Mouse (Mus musculus): Measurements from ENCODE around the gene Cenpp. TPM values are rescaled to one million over a fixed set of nuclear protein-coding genes. Genes with fewer than 3 reads are reported as not detected.

The Cenpp gene
- polyA plus RNA-seq, 1 experiment, result 0.28 TPM

DNA sequence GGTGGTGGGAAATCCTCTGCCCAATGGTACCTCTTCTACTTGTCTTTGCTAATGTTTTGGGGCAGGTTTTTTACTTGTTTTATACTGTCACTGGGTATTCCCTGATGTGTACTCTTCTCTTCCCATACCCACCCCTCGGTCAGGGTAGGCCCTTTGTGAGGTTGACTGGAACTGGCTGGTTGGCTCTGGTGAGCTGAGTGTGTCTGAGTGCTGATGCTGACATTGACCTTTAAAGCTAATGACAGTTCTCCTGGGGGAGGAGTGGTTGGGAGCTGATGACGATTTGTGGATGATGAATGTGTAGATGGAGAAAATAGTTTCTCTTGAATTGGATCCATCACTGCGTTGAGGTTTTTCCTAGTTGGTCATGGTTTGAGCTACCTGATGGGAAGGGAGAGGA, 225.8 kb downstream of the Cenpp start:
- TF ChIP-seq POLR2A (IDR thresholded peaks at IDR 0.05; ENCODE audit: borderline replicate concordance, extremely low read depth, low read depth, low read length), result no peak
- TF ChIP-seq CTCF (IDR thresholded peaks at IDR 0.05; ENCODE audit: insufficient read depth, low read length), result no peak
- DNase-seq, result no peak
- H3K4me1 ChIP-seq (ENCODE audit: control insufficient read depth, insufficient read depth, low read length), result peaks cover 9% of the 10 kb centered on the region; the same call in 1 of the 2 replicates
- 73% methylated on average over 3 of the region's 3 CpGs for WGBS
- H3K4me3 ChIP-seq (replicated peaks; ENCODE audit: extremely low read depth, low read depth, low read length), result no peak overlapping the region

DNA sequence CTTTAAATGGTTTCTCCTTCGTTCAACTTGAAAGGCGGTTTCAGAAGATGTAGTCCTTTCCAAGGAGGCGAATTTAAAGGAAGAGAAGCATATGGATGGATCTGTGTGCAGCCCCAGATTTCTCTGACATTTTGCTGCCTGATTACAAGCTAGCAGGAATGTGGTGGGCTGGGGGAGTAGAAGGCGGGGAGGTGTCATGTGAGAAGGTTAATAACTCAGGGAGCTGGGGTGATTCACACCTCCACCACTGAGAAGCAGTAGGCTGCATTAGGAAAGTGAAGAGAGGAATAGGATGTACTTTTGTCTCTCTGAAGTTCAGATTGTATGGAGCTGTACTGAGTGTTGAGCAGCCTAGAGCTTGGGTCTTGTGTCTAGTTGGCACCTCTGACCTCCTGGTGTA, 230.6 kb downstream of the Cenpp start:
- peak overlapping the region; percentile 77 for H3K4me3 ChIP-seq (replicated peaks; ENCODE audit: extremely low read depth, low read depth, low read length)
- TF ChIP-seq POLR2A (IDR thresholded peaks at IDR 0.05; ENCODE audit: borderline replicate concordance, extremely low read depth, low read depth, low read length) (no peak), CTCF (IDR thresholded peaks at IDR 0.05; ENCODE audit: insufficient read depth, low read length) (no peak)
- WGBS, result 15% methylated on average over 4 of the region's 4 CpGs
- peaks cover 7% of the 10 kb centered on the region; the same call in 1 of the 2 replicates for H3K4me1 ChIP-seq (ENCODE audit: control insufficient read depth, insufficient read depth, low read length)
- no peak for DNase-seq

DNA sequence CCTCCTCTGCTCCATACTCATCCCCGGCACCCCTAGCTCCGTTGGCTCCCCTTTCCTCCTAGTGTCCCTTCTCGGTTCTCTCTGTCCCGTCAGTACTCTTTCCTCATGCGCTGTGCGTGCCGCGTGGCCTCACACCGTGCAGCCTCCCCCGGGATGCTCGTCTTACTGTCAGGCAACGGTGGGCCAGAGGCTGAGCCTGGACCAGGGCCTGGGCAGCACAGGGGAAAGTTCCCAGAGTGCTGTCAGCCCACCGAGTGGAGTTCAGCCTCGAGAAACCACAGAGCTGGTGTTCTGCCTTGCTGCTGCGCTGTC, 231.0 kb downstream of the Cenpp start:
- H3K4me1 ChIP-seq (ENCODE audit: control insufficient read depth, insufficient read depth, low read length), result peaks cover 7% of the 10 kb centered on the region; the same call in 1 of the 2 replicates
- no peak for TF ChIP-seq CTCF (IDR thresholded peaks at IDR 0.05; ENCODE audit: insufficient read depth, low read length)
- TF ChIP-seq POLR2A (IDR thresholded peaks at IDR 0.05; ENCODE audit: borderline replicate concordance, extremely low read depth, low read depth, low read length), result no peak
- peak overlapping the region; percentile 77 for H3K4me3 ChIP-seq (replicated peaks; ENCODE audit: extremely low read depth, low read depth, low read length)
- DNase-seq, result no peak
- WGBS, result under 1% methylated on average over 15 of the region's 15 CpGs

GRCm38 (mm10) chr13:49420754-49421605, 231.6 kb downstream of the Cenpp start, which contains the start of gene Ippk:
Ippk (plus strand) TSS chr13:49421249.
- under 1% methylated on average over 69 of the region's 69 CpGs for WGBS
- DNase-seq, result peak; percentile 97
- Histone ChIP-seq H3K4me3 (replicated peaks; ENCODE audit: extremely low read depth, low read depth, low read length) (peak within 1 kb of the TSS; percentile 90), H3K4me1 (ENCODE audit: control insufficient read depth, insufficient read depth, low read length) (peaks cover 7% of the 10 kb centered on the region; the same call in 1 of the 2 replicates)
- TF ChIP-seq POLR2A (IDR thresholded peaks at IDR 0.05; ENCODE audit: borderline replicate concordance, extremely low read depth, low read depth, low read length) (peak; percentile 87), CTCF (IDR thresholded peaks at IDR 0.05; ENCODE audit: insufficient read depth, low read length) (no peak)

Other genes with a start within 250 kb of the Cenpp start
- 4.9 and 7.3 TPM in 2 replicates for gene Ippk, start 231.5 kb downstream of the Cenpp start, polyA plus RNA-seq (2012; rRNA removed)
- not detected in 2 replicates for gene Tes3-ps, start 159.5 kb downstream of the Cenpp start, polyA plus RNA-seq (2012; rRNA removed)
- gene Ecm2, start 148.0 kb downstream of the Cenpp start, polyA plus RNA-seq (2012; rRNA removed), result 3.1 and 7.5 TPM in 2 replicates
- 0.98 and 4.0 TPM in 2 replicates for gene Aspn, start 108.3 kb downstream of the Cenpp start, polyA plus RNA-seq (2012; rRNA removed)
- gene Omd, start 70.3 kb downstream of the Cenpp start, polyA plus RNA-seq (2012; rRNA removed), result 0.23 and 0.73 TPM in 2 replicates
- 28.7 and 53.1 TPM in 2 replicates for gene Ogn, start 44.7 kb downstream of the Cenpp start, polyA plus RNA-seq (2012; rRNA removed)
- gene Nol8, start 293 bp upstream of the Cenpp start, polyA plus RNA-seq (2012; rRNA removed), result 0.81 and 1.4 TPM in 2 replicates
- gene Iars, start 29.3 kb upstream of the Cenpp start, polyA plus RNA-seq (2012; rRNA removed), result 10.4 and 17.4 TPM in 2 replicates
- not detected in 2 replicates for gene Gm30302, start 146.2 kb upstream of the Cenpp start, polyA plus RNA-seq (2012; rRNA removed)